Mouse (Mus musculus) ES-E14 (cell line): ENCODE results near the gene Hoxb2. TPM values are rescaled to one million over a fixed set of nuclear protein-coding genes. Genes with fewer than 3 reads are reported as not detected.

Experiments
- DNase-seq: peaks from one replicate; pipeline ENCODE4 v3.0.0-alpha.2; 2013; ENCODE audit warnings: low read depth, low spot score
- H3K27ac ChIP-seq: 2 replicates; pipeline ENCODE4 v1.5.1; 2012; ENCODE audit warnings: low read depth, mild to moderate bottlenecking, low read length, moderate library complexity, mixed read lengths; ENCODE audit not compliant: poor library complexity, insufficient read depth, severe bottlenecking
- H3K36me3 ChIP-seq: 2 replicates; pipeline ENCODE4 v1.6.1; 2012; ENCODE audit warnings: mild to moderate bottlenecking, low read length, moderate library complexity, mixed read lengths; ENCODE audit not compliant: control insufficient read depth, poor library complexity, insufficient read depth, severe bottlenecking
- H3K4me1 ChIP-seq, 2 experiments: fragments of 150-350 bp in 1 of 2; sonication (generic) in 1 of 2; 2 replicates each; pipeline ENCODE4 v1.6.1; 2012; ENCODE audit warnings: low read length in 2 of 2, mild to moderate bottlenecking in 1 of 2, mixed read lengths in 1 of 2; ENCODE audit not compliant: control insufficient read depth in 2 of 2, insufficient read depth in 2 of 2, poor library complexity in 1 of 2
- H3K4me3 ChIP-seq, 2 experiments: fragments of 150-350 bp in 1 of 2; sonication (generic) in 1 of 2; 2 replicates each; pipeline ENCODE4 v1.5.1; 2012; ENCODE audit warnings: low read length in 2 of 2, low read depth in 1 of 2, mild to moderate bottlenecking in 1 of 2, mixed read lengths in 1 of 2; ENCODE audit not compliant: insufficient read depth in 1 of 2, poor library complexity in 1 of 2, severe bottlenecking in 1 of 2
- H3K9ac ChIP-seq: 2 replicates; pipeline ENCODE4 v1.6.1; 2012; ENCODE audit warnings: low read depth, mild to moderate bottlenecking, low read length, mixed read lengths; ENCODE audit not compliant: poor library complexity, insufficient read depth, severe bottlenecking
- H3K9me3 ChIP-seq: fragments of 150-350 bp; sonication (generic); 2 replicates; pipeline ENCODE4 v1.6.1; 2012; ENCODE audit warnings: low read depth, mild to moderate bottlenecking, low read length; ENCODE audit not compliant: control insufficient read depth, insufficient read depth
- CHD2 ChIP-seq: IDR thresholded peaks from 2 replicates; pipeline ENCODE4 v1.6.1; 2014; ENCODE audit warnings: mild to moderate bottlenecking, low read depth, low read length, inconsistent platforms
- HCFC1 ChIP-seq: IDR thresholded peaks from 2 replicates; pipeline ENCODE4 v1.6.1; 2012; ENCODE audit warnings: low read length, inconsistent platforms, borderline replicate concordance; ENCODE audit not compliant: insufficient read depth
- MAFK ChIP-seq: IDR thresholded peaks from 2 replicates; pipeline ENCODE4 v1.6.1; 2014; ENCODE audit warnings: mild to moderate bottlenecking, low read depth, low read length, inconsistent platforms; ENCODE audit not compliant: insufficient read depth
- ZC3H11A ChIP-seq: IDR thresholded peaks from 2 replicates; pipeline ENCODE4 v1.6.1; 2012; ENCODE audit warnings: low read depth, mild to moderate bottlenecking, inconsistent platforms, low read length, borderline replicate concordance
- ZNF384 ChIP-seq: IDR thresholded peaks from 2 replicates; pipeline ENCODE4 v1.6.1; 2012; ENCODE audit warnings: low read depth, low read length, inconsistent platforms
- in situ Hi-C, 2 experiments: fragments of 600-800 bp; cut with MboI; formaldehyde crosslinking; loops; one replicate each; pipeline ENCODE4 v1.15.1; 2025; ENCODE audit warnings: low sequenced_read_pairs in 2 of 2, inconsistent platforms in 1 of 2; ENCODE audit not compliant: unreplicated experiment in 2 of 2
- total RNA-seq: library from RNA; depleted of rRNA; stranded (reverse); fragments of 300-350 nt; gene quantifications from 2 replicates; pipeline ENCODE4 v1.2.3, GENCODE M21; 2012

Hoxb2 gene
- total RNA-seq, 1 experiment, result 0.62 TPM

DNA sequence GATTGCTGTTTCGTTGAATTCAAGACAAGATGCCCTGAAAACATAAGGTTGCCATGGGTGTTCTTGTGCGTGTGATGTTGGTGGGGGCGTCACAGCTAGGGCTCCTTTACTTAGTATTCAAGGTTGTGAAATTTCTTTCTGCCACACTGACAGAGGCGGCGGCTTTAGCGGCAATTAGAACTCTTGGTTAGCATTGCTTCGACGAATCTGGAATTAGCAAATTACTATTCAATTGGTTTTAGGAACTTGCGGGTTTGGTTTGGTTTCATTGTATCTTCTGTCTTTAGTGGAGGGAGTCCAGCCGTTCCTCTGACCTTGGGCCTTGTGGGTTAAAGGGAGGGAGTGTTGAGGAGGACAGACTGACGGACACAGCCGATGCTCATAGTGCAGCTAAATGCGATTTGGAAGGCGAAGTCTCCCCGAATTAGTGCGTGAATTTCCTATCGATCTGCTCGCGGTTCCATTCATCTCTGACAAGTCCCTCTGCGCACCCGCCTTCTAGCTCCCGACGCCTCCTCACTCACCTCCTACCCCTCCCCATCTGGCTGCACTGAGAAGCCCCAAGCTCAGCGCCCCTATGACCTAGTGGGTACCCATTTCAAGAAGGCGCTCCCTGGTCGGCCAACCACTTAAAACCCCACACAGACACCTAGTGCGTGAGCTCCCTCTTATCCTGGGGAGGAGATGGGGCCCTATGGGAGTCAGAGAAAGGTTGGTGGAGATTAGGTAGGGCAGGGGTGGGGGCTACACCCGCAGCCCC lies 32.5 kb upstream of the Hoxb2 start, which contains the start of gene Hoxb4:
Gene Hoxb4 (plus strand): TSS at position 660 of the 760 bp plus-strand sequence.
- H3K4me3 ChIP-seq, result peak within 1 kb of the TSS; percentile 48 to 65
- no peaks in the 10 kb centered on the region for H3K4me1 ChIP-seq

DNA sequence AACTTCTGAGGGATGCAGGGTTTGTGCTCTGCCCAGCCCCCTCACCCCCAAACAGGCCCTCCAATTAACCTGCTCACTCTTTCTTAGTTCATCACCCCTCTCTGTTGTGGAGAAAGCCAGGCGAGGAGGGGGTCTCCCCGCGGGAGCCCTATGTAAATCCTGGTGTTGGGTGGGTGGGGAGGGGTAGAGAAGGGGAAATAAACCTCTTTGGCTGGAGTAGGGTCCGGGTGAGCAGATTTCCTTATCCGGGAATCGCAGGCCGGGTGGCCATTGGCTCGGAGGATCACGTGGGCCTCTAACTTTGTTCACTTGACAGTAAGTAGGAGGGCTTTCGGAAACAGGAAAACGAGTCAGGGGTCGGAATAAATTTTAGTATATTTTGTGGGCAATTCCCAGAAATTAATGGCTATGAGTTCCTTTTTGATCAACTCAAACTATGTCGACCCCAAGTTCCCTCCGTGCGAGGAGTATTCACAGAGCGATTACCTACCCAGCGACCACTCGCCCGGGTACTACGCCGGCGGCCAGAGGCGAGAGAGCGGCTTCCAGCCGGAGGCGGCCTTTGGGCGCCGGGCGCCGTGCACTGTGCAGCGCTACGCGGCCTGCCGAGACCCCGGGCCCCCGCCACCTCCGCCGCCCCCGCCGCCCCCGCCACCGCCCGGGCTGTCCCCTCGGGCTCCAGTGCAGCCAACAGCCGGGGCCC lies 31.8 kb upstream of the Hoxb2 start:
- in situ Hi-C loops, result no loop called here
- H3K4me3 ChIP-seq, result peak overlapping the region; percentile 48 to 65
- no peaks in the 10 kb centered on the region for H3K9me3 ChIP-seq
- H3K9ac ChIP-seq, result no peak overlapping the region
- no peak overlapping the region for H3K27ac ChIP-seq
- TF ChIP-seq ZNF384 (no peak), MAFK (no peak), ZC3H11A (no peak), CHD2 (no peak), HCFC1 (no peak)
- DNase-seq, result no peak
- H3K36me3 ChIP-seq, result no peaks in the 10 kb centered on the region
- H3K4me1 ChIP-seq, result no peaks in the 10 kb centered on the region

More for the DNA sequence above, 32.5 kb upstream of the Hoxb2 start, which contains the start of gene Hoxb4:
- no peak for DNase-seq
- no peak within 1 kb of the TSS for H3K27ac ChIP-seq
- in situ Hi-C loops, result no loop called here
- no peaks in the 10 kb centered on the region for H3K9me3 ChIP-seq
- no peak within 1 kb of the TSS for H3K9ac ChIP-seq
- TF ChIP-seq HCFC1, result no peak
- no peaks in the 10 kb centered on the region for H3K36me3 ChIP-seq

DNA sequence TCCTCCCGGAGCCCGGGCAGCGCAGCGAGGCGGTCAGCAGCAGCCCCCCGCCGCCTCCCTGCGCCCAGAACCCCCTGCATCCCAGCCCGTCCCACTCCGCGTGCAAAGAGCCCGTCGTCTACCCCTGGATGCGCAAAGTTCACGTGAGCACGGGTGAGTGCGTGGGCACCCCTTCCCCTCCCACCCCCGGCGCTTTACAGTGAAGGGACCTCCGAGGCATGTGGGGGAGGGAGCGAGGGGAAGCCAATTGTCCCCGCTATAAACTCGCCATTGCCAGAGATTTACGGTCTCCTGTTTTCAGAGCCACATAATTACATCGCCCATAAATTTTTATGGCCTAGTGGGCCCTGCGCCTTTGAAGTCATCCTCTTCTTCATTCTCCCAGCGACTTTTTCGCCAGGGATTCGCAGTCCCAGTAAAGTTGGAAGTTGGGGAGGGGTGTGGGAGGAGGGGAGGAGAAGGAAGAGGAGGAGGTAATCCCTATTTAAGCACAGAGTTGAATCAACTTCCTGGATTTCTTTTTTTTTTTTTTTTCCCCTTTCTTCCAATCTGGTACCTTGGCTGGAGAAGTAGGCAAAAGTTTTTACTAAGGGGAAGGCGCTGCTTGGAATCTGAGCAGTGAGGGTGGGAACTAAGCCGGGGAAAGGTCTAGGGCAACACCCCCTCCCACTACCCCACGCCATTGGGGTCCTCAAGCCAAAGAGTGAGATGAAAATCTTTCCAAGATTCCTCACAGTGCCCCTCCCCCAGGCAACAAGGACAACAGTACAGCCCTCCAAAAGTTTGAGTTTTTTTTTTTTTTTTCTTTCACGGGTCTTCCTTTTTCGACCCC lies 31.0 kb upstream of the Hoxb2 start:
- in situ Hi-C loops, result no loop called here
- Histone ChIP-seq H3K9ac (no peak overlapping the region), H3K4me1 (no peaks in the 10 kb centered on the region), H3K36me3 (no peaks in the 10 kb centered on the region), H3K4me3 (peak overlapping the region; percentile 39 to 65), H3K27ac (no peak overlapping the region), H3K9me3 (no peaks in the 10 kb centered on the region)
- no peak for DNase-seq
- TF ChIP-seq MAFK, result no peak
- no peak for TF ChIP-seq CHD2
- TF ChIP-seq ZC3H11A, result no peak
- TF ChIP-seq HCFC1, result 0 out of 2 replicates have a peak, but pooled peaks have one; percentile 15
- TF ChIP-seq ZNF384, result 0 out of 2 replicates have a peak, but pooled peaks have one; percentile 44

DNA sequence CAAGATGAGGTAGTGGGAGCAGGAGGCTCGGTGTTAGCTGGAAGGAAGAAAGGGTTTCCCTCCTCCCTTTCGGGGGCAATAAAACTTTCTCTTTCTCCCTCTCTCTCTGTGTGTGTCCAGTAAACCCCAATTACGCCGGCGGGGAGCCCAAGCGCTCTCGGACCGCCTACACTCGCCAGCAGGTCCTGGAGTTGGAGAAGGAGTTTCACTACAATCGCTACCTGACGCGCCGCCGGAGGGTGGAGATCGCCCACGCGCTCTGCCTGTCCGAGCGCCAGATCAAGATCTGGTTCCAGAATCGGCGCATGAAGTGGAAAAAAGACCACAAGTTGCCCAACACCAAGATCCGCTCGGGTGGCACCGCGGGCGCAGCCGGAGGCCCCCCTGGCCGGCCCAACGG lies 30.4 kb upstream of the Hoxb2 start:
- TF ChIP-seq ZNF384, result no peak; the same call in 1 of the 2 replicates
- TF ChIP-seq ZC3H11A, result no peak
- TF ChIP-seq CHD2, result no peak
- TF ChIP-seq HCFC1, result no peak
- Histone ChIP-seq H3K4me3 (0 out of 4 replicates have a peak overlapping the region, but pooled peaks of 1 of the 2 experiments have one; percentile 7), H3K9ac (no peak overlapping the region), H3K36me3 (no peaks in the 10 kb centered on the region), H3K27ac (no peak overlapping the region), H3K4me1 (no peaks in the 10 kb centered on the region), H3K9me3 (no peaks in the 10 kb centered on the region)
- in situ Hi-C loops, result no loop called here
- DNase-seq, result no peak
